Mouse (Mus musculus): ENCODE data around the gene Adam15.

DNA sequence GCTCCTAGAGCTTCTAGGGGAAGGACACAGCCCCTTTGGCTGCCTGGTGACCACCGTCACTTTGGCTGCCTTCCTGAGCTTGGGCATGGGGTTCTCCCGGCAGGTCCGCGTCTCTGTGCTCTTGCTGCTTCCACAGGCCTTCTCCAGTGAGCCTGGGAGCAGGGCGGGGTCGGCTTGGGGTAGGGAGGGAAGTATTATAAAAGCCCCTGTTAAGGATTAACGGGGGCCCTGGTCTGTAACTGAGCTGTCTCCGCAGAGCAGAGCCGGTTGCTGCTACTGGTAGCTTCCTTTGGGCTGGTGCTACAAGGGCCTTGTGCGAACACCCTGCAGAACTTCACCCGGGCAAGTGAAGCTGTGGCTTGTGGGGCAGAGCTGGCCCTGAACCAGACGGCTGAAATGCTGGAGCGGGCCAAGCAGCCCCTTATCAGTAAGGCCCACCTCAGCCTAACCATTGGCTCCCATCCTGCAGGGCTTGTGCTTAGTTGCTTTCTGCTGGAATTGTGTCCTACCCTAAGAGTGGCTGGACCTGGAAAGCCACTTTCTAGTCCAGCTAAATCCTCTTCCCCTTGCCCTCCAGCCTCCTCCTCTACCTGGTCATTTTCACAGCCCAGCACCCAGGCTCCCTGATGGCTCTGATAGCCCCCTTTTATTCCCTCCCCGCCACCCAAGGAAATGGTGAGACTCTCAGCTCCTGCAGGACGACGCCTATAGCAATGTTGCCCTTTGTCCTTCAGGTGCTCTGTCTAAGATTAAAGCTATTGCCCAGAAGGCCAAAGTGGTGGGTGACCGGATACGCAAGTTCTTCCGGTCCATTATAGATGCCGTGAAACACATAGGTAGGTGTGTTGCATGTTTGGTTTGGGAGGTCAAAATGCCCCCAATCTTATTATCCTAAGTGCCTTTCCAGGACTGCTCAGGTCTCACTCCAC lies 16.0 kb upstream of the Adam15 start:
- TF ChIP-seq CTCF (IDR thresholded peaks at IDR 0.05; ENCODE audit: insufficient read depth, low read depth, low read length) = no peak
- no peak for TF ChIP-seq POLR2A (IDR thresholded peaks at IDR 0.05; ENCODE audit: insufficient read depth, low read depth, low read length)

All from olfactory bulb, adult 2 months (tissue).